ENCODE assay signal across 10 mouse cellular contexts in the genomic region with DNA sequence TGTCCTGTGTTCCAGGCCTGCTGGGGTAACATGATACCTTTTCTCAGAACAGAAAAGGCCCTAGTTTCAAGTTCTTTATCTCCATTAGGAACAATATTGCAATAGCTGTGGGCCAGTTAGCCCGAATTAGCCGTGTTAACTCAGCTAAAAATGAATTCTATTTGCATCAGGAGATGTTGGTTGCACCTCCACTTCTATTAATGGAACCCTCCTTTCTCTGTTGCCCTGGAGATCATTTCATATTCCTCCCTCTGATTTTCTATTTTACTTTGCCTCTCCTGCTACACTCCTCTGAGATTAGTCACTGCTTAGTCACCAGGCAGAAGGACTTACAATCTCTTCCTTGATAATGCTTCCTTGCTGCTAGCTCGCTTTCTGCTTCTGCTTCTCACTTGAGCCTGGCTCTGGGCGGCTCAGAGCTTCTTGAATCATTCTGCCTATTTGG. TPM values are rescaled to one million over a fixed set of nuclear protein-coding genes. Genes with fewer than 3 reads are reported as not detected.
DNase-seq lines count a peak whose midpoint lies in the region; ATAC-seq and TF ChIP-seq lines count a peak whose summit lies in the region.
"Had no signal": no experiment of that assay in that cellular context is flagged by ENCODE, and none has a peak within 500 bp of the region (broad histone marks: within the 10 kb centered on the region; RNA-seq: fewer than 3 reads in every experiment).

No protein-coding gene starts in this region.

- peak; percentile 66 for DNase-seq in adrenal gland, adult 2 months
- DNase-seq in adrenal gland, postnatal 25 days: no peak
- peak; percentile 28 for DNase-seq in liver, embryonic 11.5 days (ENCODE audit: low spot score)
- DNase-seq in liver, postnatal 0 days: no peak
- DNase-seq in cerebellum, adult 18-20 months: no peak
- DNase-seq in cerebellum, adult 2 months: no peak

- H3K4me3 ChIP-seq in liver, embryonic 11.5 days (ENCODE audit: low read depth, low read length): no peak overlapping the region
- H3K4me3 ChIP-seq in liver, postnatal 0 days (ENCODE audit: low read depth, low read length): no peak overlapping the region
- no peak overlapping the region for H3K4me3 ChIP-seq in embryonic fibroblast, embryonic 13.5 days (ENCODE audit: insufficient read depth, low read length)
- no peak overlapping the region for H3K4me3 ChIP-seq in olfactory bulb, adult 2 months (ENCODE audit: insufficient read depth, low read depth, low read length)
- no peak overlapping the region for H3K4me3 ChIP-seq in cerebellum, adult 2 months (replicated peaks; ENCODE audit: insufficient read depth, low read depth, low read length)
- H3K4me3 ChIP-seq: embryonic facial prominence, embryonic 13.5 days had no signal

- ATAC-seq in liver, embryonic 11.5 days (replicated peaks; ENCODE audit: low FRiP score): no peak
- ATAC-seq in liver, postnatal 0 days: no peak

- TF ChIP-seq CTCF in liver, postnatal 0 days (IDR thresholded peaks at IDR 0.05; ENCODE audit: low read depth): no peak
- TF ChIP-seq CTCF in embryonic fibroblast, embryonic 13.5 days (IDR thresholded peaks at IDR 0.05; ENCODE audit: borderline replicate concordance, insufficient read depth, low read length): no peak
- TF ChIP-seq CTCF in olfactory bulb, adult 2 months (IDR thresholded peaks at IDR 0.05; ENCODE audit: insufficient read depth, low read depth, low read length): no peak
- no peak for TF ChIP-seq CTCF in cerebellum, adult 2 months (IDR thresholded peaks at IDR 0.05; ENCODE audit: borderline replicate concordance, insufficient read depth, low read depth, low read length)

- H3K4me2 ChIP-seq in liver, embryonic 11.5 days: no peak overlapping the region
- no peak overlapping the region for H3K4me2 ChIP-seq in liver, postnatal 0 days (ENCODE audit: low read depth, low read length)
- H3K4me2 ChIP-seq: embryonic facial prominence, embryonic 13.5 days had no signal

- TF ChIP-seq POLR2A in embryonic fibroblast, embryonic 13.5 days (IDR thresholded peaks at IDR 0.05; ENCODE audit: low read depth, low read length): no peak
- no peak for TF ChIP-seq POLR2A in olfactory bulb, adult 2 months (IDR thresholded peaks at IDR 0.05; ENCODE audit: insufficient read depth, low read depth, low read length)
- no peak for TF ChIP-seq POLR2A in cerebellum, adult 2 months (IDR thresholded peaks at IDR 0.05; ENCODE audit: borderline replicate concordance, insufficient read depth, low read length)

- no peak overlapping the region for H3K9ac ChIP-seq in liver, embryonic 11.5 days (ENCODE audit: low read depth, low read length)
- H3K9ac ChIP-seq in liver, postnatal 0 days (replicated peaks): no peak overlapping the region
- H3K9ac ChIP-seq: embryonic facial prominence, embryonic 13.5 days had no signal

- WGBS in liver, embryonic 11.5 days: 56% methylated on average over 4 of the region's 4 CpGs
- WGBS in liver, postnatal 0 days (ENCODE audit: insufficient replicate concordance): 60% methylated on average over 4 of the region's 4 CpGs
- 35% methylated on average over 4 of the region's 4 CpGs for WGBS in olfactory bulb, adult 2 months
- 84% methylated on average over 4 of the region's 4 CpGs for WGBS in cerebellum, adult 2 months

- no peak for TF ChIP-seq EP300 in liver, postnatal 0 days (IDR thresholded peaks at IDR 0.05; ENCODE audit: low read depth)

- no peaks in the 10 kb centered on the region for H3K36me3 ChIP-seq in liver, embryonic 11.5 days (ENCODE audit: control insufficient read depth, insufficient read depth, low read length)
- H3K36me3 ChIP-seq in liver, postnatal 0 days (replicated peaks; ENCODE audit: insufficient read depth, low read length): peaks cover 3% of the 10 kb centered on the region; the same call in 1 of the 2 replicates

- no peaks in the 10 kb centered on the region for H3K9me3 ChIP-seq in liver, embryonic 11.5 days (ENCODE audit: control insufficient read depth, low read length)
- no peaks in the 10 kb centered on the region for H3K9me3 ChIP-seq in liver, postnatal 0 days (ENCODE audit: low read length)
- H3K9me3 ChIP-seq: embryonic facial prominence, embryonic 13.5 days had no signal

- H3K4me1 ChIP-seq in liver, embryonic 11.5 days (replicated peaks; ENCODE audit: control insufficient read depth, insufficient read depth, low read length): peaks cover 3% of the 10 kb centered on the region
- H3K4me1 ChIP-seq in liver, postnatal 0 days (ENCODE audit: insufficient read depth): peaks cover 13% of the 10 kb centered on the region
- peaks cover 19% of the 10 kb centered on the region for H3K4me1 ChIP-seq in embryonic fibroblast, embryonic 13.5 days (ENCODE audit: control insufficient read depth, insufficient read depth, low read length)
- peaks cover 16% of the 10 kb centered on the region for H3K4me1 ChIP-seq in olfactory bulb, adult 2 months (ENCODE audit: control insufficient read depth, insufficient read depth, low read length)
- H3K4me1 ChIP-seq in cerebellum, adult 2 months (ENCODE audit: control insufficient read depth, insufficient read depth, low read length): no peaks in the 10 kb centered on the region

- no peak overlapping the region for H3K27ac ChIP-seq in liver, embryonic 11.5 days (ENCODE audit: low read depth, low read length)
- no peak overlapping the region for H3K27ac ChIP-seq in liver, postnatal 0 days (ENCODE audit: low read depth)
- H3K27ac ChIP-seq in embryonic fibroblast, embryonic 13.5 days (ENCODE audit: insufficient read depth, low read length): peak overlapping the region; percentile 87
- peak overlapping the region; percentile 52 for H3K27ac ChIP-seq in olfactory bulb, adult 2 months (ENCODE audit: insufficient read depth, low read depth, low read length)
- no peak overlapping the region for H3K27ac ChIP-seq in cerebellum, adult 2 months (ENCODE audit: insufficient read depth, low read length)
- H3K27ac ChIP-seq: embryonic facial prominence, embryonic 13.5 days; kidney, postnatal 0 days had no signal

- no peaks in the 10 kb centered on the region for H3K27me3 ChIP-seq in liver, embryonic 11.5 days (replicated peaks; ENCODE audit: control insufficient read depth, insufficient read depth, low read length)
- no peaks in the 10 kb centered on the region for H3K27me3 ChIP-seq in liver, postnatal 0 days (ENCODE audit: insufficient read depth, low read length)
- H3K27me3 ChIP-seq in cerebellum, adult 2 months (ENCODE audit: control insufficient read depth, insufficient read depth, low read length): no peaks in the 10 kb centered on the region
- H3K27me3 ChIP-seq: embryonic facial prominence, embryonic 13.5 days had no signal

RNA-seq across cellular contexts. Expression of gene Itgav, which starts 4.1 kb away (rescaled TPM):
- total RNA-seq in adrenal gland, adult 2 months (2021): 100 to 1,000 TPM; 127 to 133 TPM
- polyA plus RNA-seq in adrenal gland, adult 2 months (2012; rRNA removed): 196 and 209 TPM in 2 replicates
- total RNA-seq in adrenal gland, postnatal 25 days (2021): 107 and 124 TPM in 2 replicates
- polyA plus RNA-seq in liver, embryonic 11.5 days (2014; fragmentation: Nextera tagmentation; extraction: Ambion mirVana): 34.3 and 38.3 TPM in 2 replicates
- polyA plus RNA-seq in liver, postnatal 0 days (2015; fragmentation: Nextera tagmentation; extraction: Ambion mirVana): 25.1 and 26.5 TPM in 2 replicates
- polyA plus RNA-seq in embryonic fibroblast, embryonic 13.5 days (2011; ENCODE audit: insufficient read length, low read depth, missing spikeins): 219 and 315 TPM in 2 replicates
- polyA plus RNA-seq in olfactory bulb, adult 2 months (2012; ENCODE audit: insufficient read depth, insufficient read length, low replicate concordance, missing spikeins): not detected in 2 replicates
- 40.6 and 43.2 TPM in 2 replicates for polyA plus RNA-seq in cerebellum, adult 2 months (2012; rRNA removed)

Comparison
In these comparisons a context has a peak if more than half of its experiments do, and no peak if none do; other contexts are left out.
1. DNase-seq: peak in adrenal gland, adult 2 months (single experiment) and liver, embryonic 11.5 days (single experiment); none in adrenal gland, postnatal 25 days (single experiment), liver, postnatal 0 days (single experiment), cerebellum, adult 18-20 months (0 of 2) and cerebellum, adult 2 months (0 of 2).
2. H3K27ac ChIP-seq: peak in embryonic fibroblast, embryonic 13.5 days (single experiment) and olfactory bulb, adult 2 months (single experiment); none in liver, embryonic 11.5 days (single experiment), liver, postnatal 0 days (single experiment) and cerebellum, adult 2 months (single experiment).